Mouse (Mus musculus) large intestine, adult 2 months (tissue): ENCODE measurements around the gene Kif27. TPM values are rescaled to one million over a fixed set of nuclear protein-coding genes. Genes with fewer than 3 reads are reported as not detected.
"Not testable (repeated sequence)": the region's sequence is repeated elsewhere in the genome, so short reads cannot be mapped to it uniquely, and the experiment has no call there.

Experiments used
- DNase-seq: peaks from one replicate; pipeline ENCODE4 v3.0.0-alpha.2; 2012; ENCODE audit warnings: low read depth, low spot score
- WGBS: fragments of 180-500 bp; shearing (Covaris S2); methylation state at CpG from one replicate; pipeline ENCODE4 v1.1.7; 2018; 5-methylcytosine and 5-hydroxymethylcytosine counted together
- polyA plus RNA-seq: library from polyadenylated mRNA; depleted of rRNA; stranded (reverse); fragments of >200 nt; gene quantifications from 2 replicates; pipeline ENCODE4 v1.2.3, GENCODE M21; 2012

Gene Kif27
- polyA plus RNA-seq, 1 experiment: 0.14 TPM

DNA sequence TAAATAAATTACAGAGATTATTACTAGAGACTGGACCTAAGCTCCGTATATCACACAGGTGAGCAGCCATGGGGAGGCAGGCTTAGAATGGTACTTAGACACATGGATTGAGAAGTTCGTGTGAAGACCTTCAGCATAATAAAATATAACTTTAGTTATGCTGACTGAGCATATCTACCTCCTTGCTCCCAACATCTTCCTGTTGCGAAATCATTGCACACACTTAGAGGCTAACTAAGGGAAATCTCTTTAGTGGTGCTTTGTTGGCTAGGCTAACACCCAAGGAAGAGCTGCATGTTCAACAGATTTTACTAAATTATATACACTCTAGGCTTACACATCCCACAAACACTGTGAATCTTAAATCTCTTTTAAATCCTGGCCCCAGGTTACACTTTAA is 7.5 kb upstream of the Kif27 start:
- no peak for DNase-seq
- WGBS: 79% methylated on average over 3 of the region's 3 CpGs

DNA sequence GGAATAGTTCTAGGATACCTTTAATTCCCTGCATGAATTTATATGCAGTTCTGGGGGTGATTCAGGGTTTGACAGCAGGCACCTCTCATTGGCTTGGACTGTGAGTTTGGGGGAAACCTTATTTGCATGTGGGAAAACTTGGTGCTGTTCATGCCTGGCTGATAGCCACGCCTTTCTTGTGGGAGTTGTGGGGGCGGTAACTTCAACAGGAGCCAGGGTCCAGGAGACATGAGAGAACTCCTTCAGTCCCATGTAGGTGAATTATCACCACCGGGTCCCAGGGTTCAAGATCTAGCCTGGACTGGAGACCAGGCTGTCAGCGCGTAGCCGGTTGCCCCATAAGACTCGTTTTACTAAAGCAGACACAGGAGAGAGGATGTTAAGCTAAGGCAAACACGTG is 6.3 kb upstream of the Kif27 start:
- 83% methylated on average over 8 of the region's 8 CpGs for WGBS
- DNase-seq: not testable (repeated sequence)

DNA sequence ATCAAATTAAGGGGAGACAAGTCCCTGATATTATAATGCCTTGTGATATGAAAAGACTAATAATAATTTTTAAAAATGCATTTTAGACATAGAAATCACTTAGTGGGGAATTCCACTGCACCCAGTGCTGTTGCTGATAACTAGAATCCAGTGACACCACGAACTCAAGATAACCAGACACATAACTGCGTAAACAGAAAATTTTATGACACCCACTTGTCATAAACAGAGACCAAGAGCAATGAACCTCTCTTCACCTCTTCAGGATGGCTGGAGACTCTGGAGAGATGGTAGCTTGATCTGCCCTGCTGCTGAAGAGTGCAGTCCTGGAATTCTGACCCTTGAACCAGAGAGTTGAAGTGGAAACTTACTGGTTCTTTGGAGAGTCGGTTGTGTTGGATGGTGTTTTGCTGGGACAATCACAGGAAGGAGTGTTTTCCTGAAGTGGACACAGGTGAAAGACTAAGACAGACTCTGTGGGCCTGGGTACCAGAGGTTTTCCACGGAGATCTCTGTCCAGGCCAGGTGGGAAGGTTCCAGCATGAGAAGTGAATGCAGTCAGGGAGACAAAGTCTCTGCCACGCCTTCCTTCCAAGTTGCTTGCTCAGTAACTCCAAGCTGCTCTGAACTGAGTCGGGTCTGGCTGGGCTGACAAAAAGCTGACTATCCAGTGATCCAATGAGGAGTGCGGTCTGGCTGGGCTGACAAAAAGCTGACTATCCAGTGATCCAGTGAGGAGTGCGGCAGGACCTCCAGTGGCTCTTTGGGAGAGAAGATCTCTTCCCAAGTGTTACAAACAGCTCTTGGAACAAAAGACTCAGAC is 5.6 kb upstream of the Kif27 start:
- 36% methylated on average over 8 of the region's 8 CpGs for WGBS
- DNase-seq: no peak

DNA sequence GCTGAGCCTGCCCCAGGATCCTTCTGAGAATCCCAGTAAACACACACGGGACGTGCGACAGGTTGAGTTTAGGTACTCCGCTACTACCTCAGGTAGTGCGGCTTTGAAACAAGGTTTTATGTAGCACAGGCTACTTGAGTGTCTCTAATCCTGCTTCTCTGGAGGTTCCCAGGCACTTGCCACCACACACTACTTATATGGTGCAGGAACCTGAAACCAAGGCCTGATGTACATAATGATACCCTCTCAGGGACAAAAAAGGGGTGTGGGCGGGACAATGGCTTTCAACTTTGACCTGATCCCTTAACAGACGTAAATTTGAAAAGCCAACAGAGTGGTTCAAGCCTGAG is 357 bp upstream of the Kif27 start:
- DNase-seq: no peak
- WGBS: 3% methylated on average over 7 of the region's 7 CpGs

DNA sequence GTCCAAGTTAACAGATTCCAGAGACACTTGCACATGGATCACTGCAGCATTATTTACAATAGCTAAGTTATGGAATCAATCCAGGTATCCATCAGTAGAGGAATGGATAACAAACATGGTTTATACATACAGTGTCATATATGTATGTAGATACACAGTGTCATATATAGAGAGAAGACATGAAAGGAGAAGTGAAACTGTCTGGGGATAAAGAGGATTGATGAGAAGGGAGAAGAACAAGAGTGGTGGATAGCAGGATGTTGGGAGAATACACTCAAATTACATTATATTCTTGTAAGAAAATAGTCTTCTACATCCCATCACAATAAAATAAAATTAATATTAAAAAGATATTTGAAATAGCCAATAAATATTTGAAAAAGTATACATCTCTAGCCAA is 5.9 kb downstream of the Kif27 start:
- DNase-seq: no peak

DNA sequence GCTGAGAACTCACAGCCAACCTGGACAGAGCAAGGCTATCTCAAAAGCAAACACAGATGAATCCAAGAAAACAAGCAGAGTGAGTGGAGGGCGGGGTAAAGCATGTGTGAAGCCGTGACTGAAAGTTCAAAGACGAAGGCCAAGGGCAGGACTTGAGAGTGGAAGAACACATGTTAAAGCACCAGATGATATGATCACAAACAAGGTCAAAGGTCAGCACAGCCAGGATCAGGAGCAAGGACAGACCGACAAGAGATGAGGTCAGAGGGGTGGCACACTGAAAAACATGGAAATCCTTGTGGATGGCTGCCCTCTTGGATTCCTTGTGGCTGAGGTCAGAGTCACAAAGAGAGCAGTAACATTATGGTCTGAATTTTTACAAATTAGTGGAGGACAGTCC is 8.3 kb downstream of the Kif27 start:
- 26% methylated on average over 4 of the region's 4 CpGs for WGBS

DNA sequence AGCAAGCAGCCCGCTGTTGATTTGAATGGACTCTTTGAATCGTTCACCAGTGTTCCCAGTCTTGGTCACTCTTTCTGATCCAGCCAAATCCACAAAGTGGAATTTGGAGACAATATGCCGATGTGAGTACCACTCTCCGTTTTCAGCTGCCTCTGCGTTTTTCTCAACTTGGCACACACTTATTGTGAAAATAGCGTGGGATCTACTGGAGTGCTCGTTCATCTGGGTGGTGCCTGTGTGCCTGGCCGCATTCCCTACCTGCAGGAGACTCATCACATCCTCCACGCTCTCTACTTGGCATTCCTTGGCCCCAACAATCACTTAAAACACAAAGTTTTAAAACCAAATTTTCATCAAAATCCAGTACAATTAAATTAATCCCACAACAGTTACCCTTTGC is 14.4 kb downstream of the Kif27 start:
- 81% methylated on average over 9 of the region's 9 CpGs for WGBS
- DNase-seq: no peak

More for the DNA sequence above, 8.3 kb downstream of the Kif27 start:
- DNase-seq: no peak

DNA sequence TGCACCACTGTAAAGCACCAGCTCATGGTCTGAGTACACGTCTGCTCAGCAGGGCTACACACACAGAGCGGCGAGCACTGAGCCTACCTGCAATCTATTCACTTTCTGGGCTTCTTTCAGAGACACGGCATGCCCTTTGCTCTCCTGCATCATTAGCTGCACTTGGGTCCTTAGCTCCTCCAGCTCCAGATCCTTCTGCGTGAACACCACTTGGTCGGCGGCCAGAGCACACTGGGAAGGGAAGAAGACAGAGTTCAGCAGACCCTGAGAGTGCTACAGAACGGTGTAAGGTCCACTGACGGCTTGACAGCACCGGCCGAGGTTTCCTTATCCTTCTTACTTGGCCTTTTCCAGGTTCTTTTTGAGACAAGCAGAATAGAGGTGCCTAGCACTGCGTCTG is 21.5 kb downstream of the Kif27 start:
- DNase-seq: no peak
- 73% methylated on average over 12 of the region's 12 CpGs for WGBS

DNA sequence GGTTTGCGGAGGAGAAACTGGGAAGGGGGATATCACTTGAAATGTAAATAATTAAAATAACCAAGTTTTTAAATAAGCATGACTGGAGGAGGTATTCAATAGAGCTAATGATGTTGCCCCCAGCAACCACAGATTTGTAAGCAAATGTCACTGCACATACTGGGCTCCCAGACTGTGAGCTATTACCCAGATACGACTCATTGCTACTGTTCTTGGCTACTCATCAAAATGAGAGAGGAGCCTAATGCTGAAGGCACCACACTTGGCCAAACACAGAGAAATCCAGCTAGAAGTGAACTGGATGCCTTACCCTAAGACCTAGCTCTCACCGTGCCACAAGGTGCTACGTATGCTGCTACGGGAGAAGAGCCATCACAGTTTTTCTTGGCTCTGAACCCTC is 24.8 kb downstream of the Kif27 start:
- 92% methylated on average over 5 of the region's 5 CpGs for WGBS

DNA sequence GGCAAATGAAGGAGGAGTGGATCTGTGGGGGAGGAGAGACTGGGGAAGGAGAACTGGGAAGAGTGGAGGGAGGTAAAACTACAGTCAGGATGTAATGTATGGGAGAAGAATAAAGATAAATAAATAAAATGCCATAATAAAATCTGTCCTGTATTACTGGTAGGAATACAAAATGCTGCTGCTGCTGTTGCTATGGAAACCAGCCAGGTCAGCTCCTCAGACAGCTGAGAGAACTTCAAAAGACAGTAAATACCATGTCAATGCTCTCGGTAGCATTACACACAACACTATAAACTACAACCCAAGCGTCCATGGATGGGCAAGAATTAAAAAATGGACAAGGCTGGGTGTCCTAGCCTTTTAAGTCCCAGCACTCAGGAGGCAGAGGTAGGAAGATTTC is 41.2 kb downstream of the Kif27 start:
- no peak for DNase-seq
- WGBS: 42% methylated on average over 2 of the region's 2 CpGs

More for the DNA sequence above, 24.8 kb downstream of the Kif27 start:
- DNase-seq: no peak

DNA sequence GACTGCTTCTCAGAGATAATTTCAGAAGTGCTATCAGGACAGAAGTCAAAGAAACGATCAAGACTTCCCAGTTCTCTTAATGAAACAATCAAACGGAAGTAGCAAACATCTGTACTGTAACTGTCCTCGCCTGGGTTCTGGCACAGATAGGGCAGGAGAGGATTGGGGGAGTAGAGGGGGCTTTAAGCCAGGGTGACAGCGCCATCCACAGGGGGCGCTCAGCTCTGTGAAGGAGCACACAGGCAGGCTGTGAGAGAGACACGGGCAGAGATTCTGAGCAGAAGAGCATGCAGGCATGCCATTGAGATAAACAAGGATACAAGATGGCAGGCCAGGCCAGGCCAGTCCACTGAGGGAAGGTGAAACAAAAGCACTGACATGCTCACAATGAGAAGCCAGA is 43.9 kb downstream of the Kif27 start:
- 69% methylated on average over 6 of the region's 6 CpGs for WGBS
- no peak for DNase-seq

DNA sequence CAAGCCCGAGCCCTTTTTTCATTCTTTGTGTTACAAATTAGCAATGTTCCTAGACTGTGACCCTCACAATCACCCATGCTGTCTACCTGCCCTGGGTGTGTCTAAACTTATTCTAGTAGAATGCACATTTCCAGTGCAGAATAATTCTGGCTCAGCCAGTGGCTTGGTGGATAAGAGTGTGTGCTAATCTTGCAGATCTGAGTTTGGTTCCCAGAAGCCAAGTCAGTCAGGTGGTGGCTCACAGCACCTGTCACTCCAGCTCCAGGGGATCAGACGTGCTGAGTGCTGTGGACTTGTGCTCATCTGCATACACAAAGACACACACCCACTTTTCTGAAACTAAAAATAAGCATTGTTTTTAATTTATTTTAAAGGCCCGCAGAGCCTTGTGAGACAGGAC is 45.2 kb downstream of the Kif27 start:
- WGBS: 65% methylated on average over 3 of the region's 3 CpGs
- no peak for DNase-seq

DNA sequence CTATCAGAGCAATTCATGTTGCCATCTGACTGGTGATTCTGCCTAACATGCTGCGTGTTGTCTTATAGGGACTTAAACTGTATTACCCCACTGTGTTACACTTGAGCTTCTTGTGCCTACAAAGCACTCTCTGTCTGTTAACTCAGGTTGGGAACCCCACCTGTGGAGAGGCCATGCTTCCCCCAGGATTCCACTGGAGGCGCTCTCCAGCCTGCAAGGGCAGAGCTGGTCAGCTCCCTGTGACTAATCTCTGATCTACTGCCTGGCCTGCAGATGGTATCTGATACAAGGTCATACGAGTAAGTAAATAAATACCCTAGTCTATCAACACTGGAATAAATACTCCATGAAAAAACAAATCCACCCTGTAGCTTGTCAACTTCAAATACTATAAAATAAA is 47.6 kb downstream of the Kif27 start:
- WGBS: 53% methylated on average over 3 of the region's 3 CpGs

DNA sequence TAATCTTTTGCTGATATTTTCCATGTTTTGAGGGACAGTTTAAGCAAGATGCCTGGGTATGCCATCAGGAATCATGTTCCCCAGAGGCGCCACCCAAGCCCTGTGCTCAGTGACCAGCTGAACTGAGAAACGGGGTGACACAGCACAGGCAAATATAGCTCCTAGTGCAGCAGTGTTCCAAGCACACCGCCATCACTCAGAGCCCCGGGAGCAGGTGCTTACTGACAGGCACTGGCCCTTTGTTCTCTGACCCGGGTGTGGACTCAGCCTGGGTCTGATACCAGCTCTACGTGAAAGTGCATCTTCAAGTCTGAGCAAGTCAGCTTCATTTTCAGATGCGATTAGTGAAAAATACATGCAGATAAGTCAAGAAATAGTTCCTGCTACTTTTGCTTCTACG is 49.4 kb downstream of the Kif27 start:
- WGBS: 67% methylated on average over 8 of the region's 8 CpGs
- no peak for DNase-seq

More for the DNA sequence above, 47.6 kb downstream of the Kif27 start:
- no peak for DNase-seq

DNA sequence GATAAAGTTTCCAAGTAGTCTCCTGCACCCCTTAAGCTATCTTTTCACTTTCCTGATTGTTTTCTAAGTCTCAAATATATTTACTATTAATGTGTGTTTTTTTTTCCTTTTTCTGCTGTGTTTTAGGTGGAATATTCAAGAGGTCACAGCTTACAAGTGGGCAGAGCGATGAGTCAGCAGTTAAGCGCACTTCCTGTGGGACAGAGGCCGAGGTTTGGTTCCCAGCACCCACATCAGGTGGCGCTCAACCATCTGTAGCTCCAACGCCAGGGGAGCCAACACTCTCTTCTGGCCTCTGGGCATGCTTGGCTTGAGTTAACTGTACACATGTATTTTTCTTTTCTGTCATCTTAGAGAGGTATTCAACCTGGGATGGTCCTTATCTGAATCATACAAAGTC is 51.5 kb downstream of the Kif27 start:
- WGBS: 92% methylated on average over 5 of the region's 5 CpGs
- DNase-seq: no peak

DNA sequence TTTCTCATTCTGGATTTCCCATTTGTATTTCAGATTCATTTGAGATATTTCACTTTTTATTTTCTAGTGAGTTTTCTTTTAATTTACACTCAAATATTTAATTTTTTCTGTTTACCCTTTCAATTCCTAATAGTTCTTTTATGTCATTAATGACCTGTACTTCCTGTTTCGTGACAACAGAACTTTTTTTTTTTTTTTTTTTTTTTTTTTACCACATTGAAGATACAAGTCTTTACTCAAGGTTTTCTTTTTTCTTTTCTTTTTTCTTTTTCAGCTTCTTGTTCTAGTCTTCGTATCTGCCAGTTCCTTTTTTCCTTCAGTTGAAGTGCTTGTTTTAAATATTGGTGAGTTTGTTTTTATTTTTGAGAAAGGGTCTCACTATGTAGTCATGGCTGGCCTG is 53.7 kb downstream of the Kif27 start:
- no peak for DNase-seq
- WGBS: 82% methylated on average over 2 of the region's 2 CpGs

DNA sequence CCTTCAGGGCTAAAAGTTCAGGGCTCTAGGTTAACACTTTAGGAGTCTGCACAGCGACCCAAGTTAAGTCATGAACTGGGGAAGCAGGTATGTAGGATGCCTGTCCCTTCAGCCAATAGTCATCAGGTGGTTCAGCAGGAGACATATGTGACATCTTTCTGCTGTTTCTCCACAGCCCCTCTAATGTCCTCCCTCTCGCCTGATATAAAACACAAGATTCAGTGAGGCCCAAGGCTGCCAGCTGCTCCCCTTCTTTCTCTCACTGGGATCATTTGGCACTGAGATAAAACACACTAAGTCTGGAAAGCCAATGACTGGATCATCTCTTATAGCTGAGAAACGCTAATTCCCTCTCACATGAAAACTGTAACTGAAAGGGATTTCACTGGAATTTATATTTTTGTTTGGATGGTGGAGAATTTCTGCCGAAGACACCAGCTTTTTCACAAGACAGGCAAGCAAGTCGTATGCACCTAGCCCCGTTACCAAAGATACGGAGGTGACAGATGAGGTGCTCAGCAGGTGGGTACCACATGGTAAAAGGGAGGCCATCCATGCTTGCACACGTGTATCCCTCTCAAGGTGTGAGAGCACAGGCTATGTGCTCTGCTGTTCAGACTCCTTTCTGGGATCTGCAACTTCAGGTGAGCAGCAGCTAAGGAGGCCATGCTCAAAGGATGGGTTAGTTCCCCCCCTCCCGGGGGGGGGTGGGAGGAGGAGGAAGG is 56.3 kb downstream of the Kif27 start:
- no peak for DNase-seq
- WGBS: 72% methylated on average over 9 of the region's 9 CpGs

DNA sequence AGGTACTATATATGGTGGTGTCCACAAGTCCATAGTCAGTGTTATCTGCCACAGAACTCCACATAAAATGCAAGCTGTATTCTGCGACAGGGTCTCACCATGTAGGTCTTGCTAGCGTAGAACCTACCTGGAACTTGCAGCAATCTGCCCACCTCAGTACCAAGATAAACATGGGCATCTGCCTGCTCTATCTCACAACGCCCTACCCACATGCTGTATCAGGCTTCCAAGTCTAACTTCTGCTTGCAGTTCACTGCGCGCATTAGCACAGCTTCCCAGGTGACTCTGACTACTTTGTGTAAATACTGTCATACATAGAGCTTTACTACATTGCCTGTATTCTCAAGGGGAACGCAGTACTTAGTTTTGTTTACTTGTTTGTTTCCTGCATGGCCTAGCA is 57.0 kb downstream of the Kif27 start:
- 84% methylated on average over 6 of the region's 6 CpGs for WGBS
- no peak for DNase-seq

DNA sequence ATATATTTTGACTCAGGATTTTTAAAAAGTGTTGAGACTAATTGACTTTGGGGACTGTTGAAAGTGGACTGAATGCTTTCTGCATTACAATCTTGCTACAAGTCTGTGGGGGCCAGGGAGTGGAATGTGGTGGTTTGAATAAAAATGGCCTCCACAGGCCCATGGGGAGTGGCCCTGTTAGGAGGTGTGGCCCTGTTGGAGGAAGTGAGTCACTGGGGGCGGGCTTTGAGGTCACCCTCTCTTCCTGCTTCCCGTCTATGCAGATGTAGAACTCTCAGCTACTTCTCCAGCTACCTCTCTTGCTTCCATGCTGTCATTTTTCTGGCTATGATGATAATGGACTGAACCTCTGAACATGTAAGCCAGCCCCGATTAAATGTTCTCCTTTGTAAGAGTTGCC is 60.2 kb downstream of the Kif27 start:
- DNase-seq: no peak
- 88% methylated on average over 3 of the region's 3 CpGs for WGBS

DNA sequence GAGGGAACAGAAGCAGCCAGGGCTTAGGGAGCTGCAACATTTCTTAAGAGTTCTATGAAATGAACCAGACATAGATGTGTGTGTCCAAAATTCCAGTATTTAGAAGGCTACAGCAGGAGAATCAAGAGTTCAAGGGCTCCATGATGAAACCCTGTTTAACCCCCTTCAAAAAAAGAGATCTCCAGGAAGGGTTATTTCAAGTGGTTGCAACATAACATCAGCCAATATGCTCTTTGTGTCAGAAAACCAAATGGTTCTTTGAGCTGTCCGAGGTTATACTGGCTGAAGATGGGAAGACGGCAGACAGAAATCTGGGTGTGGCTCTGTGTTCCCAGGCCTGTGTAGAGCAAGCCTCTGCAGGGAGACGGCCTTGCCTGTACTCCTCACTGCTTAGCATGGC is 63.3 kb downstream of the Kif27 start:
- no peak for DNase-seq
- WGBS: 32% methylated on average over 3 of the region's 3 CpGs

DNA sequence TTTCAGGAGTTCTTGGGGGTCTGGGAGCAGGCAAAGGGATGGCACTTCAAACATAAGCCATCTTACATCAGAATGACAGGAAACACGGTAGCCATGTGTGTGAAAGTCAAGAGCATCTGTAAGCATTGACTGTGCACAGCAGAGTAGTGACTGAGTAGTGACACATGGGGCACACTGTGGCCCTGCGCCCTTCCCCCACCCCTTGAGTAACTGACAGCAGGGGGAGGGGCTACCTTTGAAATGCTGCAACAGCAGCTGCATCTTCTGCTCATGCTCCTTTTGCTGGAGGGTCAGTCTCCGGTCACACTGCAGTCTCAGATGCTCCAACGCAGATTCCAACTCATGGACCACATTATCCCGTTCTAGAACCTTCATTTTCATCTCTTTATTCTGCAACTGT is 66.1 kb downstream of the Kif27 start:
- no peak for DNase-seq
- WGBS: 60% methylated on average over 5 of the region's 5 CpGs
